Mouse (Mus musculus) thymus, adult 2 months (tissue): ENCODE results near the gene Olfr214.
"Not testable (repeated sequence)": the region's sequence is repeated elsewhere in the genome, so short reads cannot be mapped to it uniquely, and the experiment has no call there.

ENCODE experiments used
- CTCF ChIP-seq: fragments of 200-500 bp; IDR thresholded peaks from 2 replicates; pipeline ENCODE4 v1.5.1; 2012; ENCODE audit warnings: mild to moderate bottlenecking, control low read depth, low read length, moderate library complexity, borderline replicate concordance; ENCODE audit not compliant: control insufficient read depth, poor library complexity, insufficient read depth; ENCODE audit errors: extremely low read depth
- POLR2A ChIP-seq: fragments of 200-500 bp; IDR thresholded peaks from 2 replicates; pipeline ENCODE4 v1.6.1; 2012; ENCODE audit warnings: mild to moderate bottlenecking, low read length, control low read depth, moderate library complexity; ENCODE audit not compliant: control insufficient read depth, poor library complexity, insufficient read depth; ENCODE audit errors: extremely low read depth

DNA sequence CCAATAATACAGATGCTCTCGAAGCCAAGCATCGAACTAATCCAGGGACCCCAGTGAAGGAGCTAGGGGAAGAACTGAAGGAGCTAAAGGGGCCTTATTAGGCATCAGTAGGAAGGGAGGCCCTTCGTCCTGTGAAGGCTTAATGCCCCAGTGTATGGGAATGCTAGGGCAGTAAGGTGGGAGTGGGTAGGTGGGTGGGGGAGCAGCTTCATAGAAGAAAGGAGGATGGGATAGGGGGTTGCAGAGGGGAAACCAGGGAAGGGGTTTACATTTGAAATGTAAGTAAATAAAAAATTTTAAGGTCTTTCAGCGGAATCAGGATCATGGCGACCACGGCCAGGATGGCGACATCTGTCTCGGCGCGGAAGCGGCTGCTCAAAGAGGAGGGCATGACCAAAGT is 3.2 kb upstream of the Olfr214 start, which contains the start of gene Gm5580:
- TF ChIP-seq CTCF, POLR2A: not testable (repeated sequence)
